Mouse (Mus musculus) kidney, adult 2 months (tissue): ENCODE results near the gene Smyd3. TPM values are rescaled to one million over a fixed set of nuclear protein-coding genes. Genes with fewer than 3 reads are reported as not detected.

Experiments used
- DNase-seq: peaks from one replicate; pipeline ENCODE4 v3.0.0; 2021
- H3K27ac ChIP-seq: fragments of 200-500 bp; 2 replicates; pipeline ENCODE4 v1.5.1; 2012; ENCODE audit warnings: low read depth, low read length, control low read depth, inconsistent platforms; ENCODE audit not compliant: insufficient read depth
- H3K27me3 ChIP-seq: fragments of 200-500 bp; replicated peaks from 2 replicates; pipeline ENCODE4 v1.6.1; 2012; ENCODE audit warnings: mild to moderate bottlenecking, moderate library complexity, low read length, inconsistent platforms; ENCODE audit not compliant: control insufficient read depth, insufficient read depth
- H3K36me3 ChIP-seq: fragments of 200-500 bp; 2 replicates; pipeline ENCODE4 v1.6.1; 2012; ENCODE audit warnings: mild to moderate bottlenecking, moderate library complexity, low read length, inconsistent platforms; ENCODE audit not compliant: control insufficient read depth, insufficient read depth
- H3K4me1 ChIP-seq: fragments of 200-500 bp; 2 replicates; pipeline ENCODE4 v1.6.1; 2011; ENCODE audit warnings: low read length; ENCODE audit not compliant: control insufficient read depth, insufficient read depth
- H3K4me3 ChIP-seq: fragments of 200-500 bp; 2 replicates; pipeline ENCODE4 v1.5.1; 2011; ENCODE audit warnings: mild to moderate bottlenecking, low read depth, low read length, control low read depth; ENCODE audit not compliant: insufficient read depth
- CTCF ChIP-seq: fragments of 200-500 bp; conservative IDR thresholded peaks from 2 replicates; pipeline ENCODE4 v1.5.1; 2011; ENCODE audit warnings: low read depth, mild to moderate bottlenecking, control low read depth, low read length, moderate library complexity, mixed read lengths; ENCODE audit not compliant: insufficient read depth, insufficient read length
- POLR2A ChIP-seq: fragments of 200-500 bp; IDR thresholded peaks from one replicate; pipeline ENCODE4 v1.6.1; 2011; ENCODE audit warnings: low read depth, low read length, control low read depth
- WGBS: fragments of 180-500 bp; shearing (Covaris S2); methylation state at CpG from one replicate; pipeline ENCODE4 v1.1.7; 2018; 5-methylcytosine and 5-hydroxymethylcytosine counted together
- polyA plus RNA-seq: library from polyadenylated mRNA; depleted of rRNA; stranded (reverse); fragments of >200 nt; gene quantifications from 2 replicates; pipeline ENCODE4 v1.2.3, GENCODE M21; 2012; rRNA removed

Gene Smyd3
- 4.0 and 5.2 TPM in 2 replicates for polyA plus RNA-seq

- Histone ChIP-seq H3K27ac (no peak within 1 kb of the TSS), H3K4me1 (peaks cover 5% of the 10 kb centered on the region; the same call in 1 of the 2 replicates), H3K4me3 (peak within 1 kb of the TSS; percentile 99), H3K36me3 (no peaks in the 10 kb centered on the region), H3K27me3 (no peaks in the 10 kb centered on the region)
- 6% methylated on average over 39 of the region's 39 CpGs for WGBS
- DNase-seq, result peak; percentile 88
- TF ChIP-seq CTCF (peak; percentile 82), POLR2A (no peak)
Observed at GRCm38 (mm10) chr1:179517713-179518465, at the start of gene Smyd3. Gene Smyd3 (minus strand): TSS chr1:179518041.

- WGBS, result 62% methylated on average over 7 of the region's 7 CpGs
- Histone ChIP-seq H3K27ac (no peak overlapping the region), H3K4me1 (peaks cover 8% of the 10 kb centered on the region), H3K4me3 (no peak overlapping the region), H3K36me3 (no peaks in the 10 kb centered on the region), H3K27me3 (no peaks in the 10 kb centered on the region)
- DNase-seq, result no peak
- TF ChIP-seq CTCF (no peak), POLR2A (no peak)
Observed at GRCm38 (mm10) chr1:179567558-179567957, 49.7 kb upstream of the Smyd3 start.

GRCm38 (mm10) chr1:179563926-179564325, 46.1 kb upstream of the Smyd3 start:
- peaks cover 12% of the 10 kb centered on the region for H3K4me1 ChIP-seq
- H3K4me3 ChIP-seq, result no peak overlapping the region
- DNase-seq, result peak; percentile 38
- no peak for TF ChIP-seq POLR2A
- TF ChIP-seq CTCF, result no peak
- H3K36me3 ChIP-seq, result no peaks in the 10 kb centered on the region
- H3K27ac ChIP-seq, result no peak overlapping the region
- H3K27me3 ChIP-seq, result no peaks in the 10 kb centered on the region
- 62% methylated on average over 5 of the region's 5 CpGs for WGBS

- no peak overlapping the region for H3K4me3 ChIP-seq
- 86% methylated on average over 4 of the region's 4 CpGs for WGBS
- TF ChIP-seq POLR2A (no peak), CTCF (no peak)
- no peaks in the 10 kb centered on the region for H3K27me3 ChIP-seq
- DNase-seq, result no peak
- peaks cover 9% of the 10 kb centered on the region; the same call in 1 of the 2 replicates for H3K4me1 ChIP-seq
- H3K36me3 ChIP-seq, result no peaks in the 10 kb centered on the region
- H3K27ac ChIP-seq, result no peak overlapping the region
Observed at GRCm38 (mm10) chr1:179563211-179563610, 45.4 kb upstream of the Smyd3 start.

GRCm38 (mm10) chr1:179560845-179561430, 43.1 kb upstream of the Smyd3 start:
- WGBS, result 77% methylated on average over 6 of the region's 6 CpGs
- H3K36me3 ChIP-seq, result no peaks in the 10 kb centered on the region
- no peak overlapping the region for H3K4me3 ChIP-seq
- no peaks in the 10 kb centered on the region for H3K27me3 ChIP-seq
- DNase-seq, result peak; percentile 29
- H3K4me1 ChIP-seq, result peaks cover 9% of the 10 kb centered on the region; the same call in 1 of the 2 replicates
- peak overlapping the region; percentile 13; the same call in 1 of the 2 replicates for H3K27ac ChIP-seq
- TF ChIP-seq POLR2A, result no peak
- TF ChIP-seq CTCF, result no peak

- no peak for TF ChIP-seq POLR2A
- TF ChIP-seq CTCF, result no peak
- peak overlapping the region; percentile 57 for H3K27ac ChIP-seq
- peaks cover 9% of the 10 kb centered on the region; the same call in 1 of the 2 replicates for H3K4me1 ChIP-seq
- WGBS, result 43% methylated on average over 11 of the region's 11 CpGs
- H3K36me3 ChIP-seq, result no peaks in the 10 kb centered on the region
- no peak overlapping the region for H3K4me3 ChIP-seq
- H3K27me3 ChIP-seq, result no peaks in the 10 kb centered on the region
- DNase-seq, result peak; percentile 73
Observed at GRCm38 (mm10) chr1:179559446-179560194, 41.8 kb upstream of the Smyd3 start.
